Mouse (Mus musculus) CH12.LX (cell line): ENCODE data around the gene Rufy1. TPM values are rescaled to one million over a fixed set of nuclear protein-coding genes. Genes with fewer than 3 reads are reported as not detected.

Source experiments
- DNase-seq: peaks from one replicate; pipeline ENCODE4 v3.0.0-alpha.2; 2013; ENCODE audit errors: extremely low read depth
- H3K27ac ChIP-seq: 2 replicates; pipeline ENCODE4 v1.5.1; 2012; ENCODE audit warnings: low read depth, mild to moderate bottlenecking, control low read depth, moderate library complexity; ENCODE audit not compliant: insufficient read depth
- H3K27me3 ChIP-seq: replicated peaks from 2 replicates; pipeline ENCODE3; 2012; ENCODE audit warnings: inconsistent platforms
- H3K36me3 ChIP-seq, 2 experiments: replicated peaks in 1 of 2; 2 replicates each; pipeline versions ENCODE3 to v1.6.1; 2012; ENCODE audit warnings: inconsistent platforms in 1 of 2, low read length in 1 of 2, mild to moderate bottlenecking in 1 of 2, mixed read lengths in 1 of 2, moderate library complexity in 1 of 2; ENCODE audit not compliant: control insufficient read depth in 1 of 2, insufficient read depth in 1 of 2
- H3K4me1 ChIP-seq, 2 experiments: 2 replicates each; pipeline ENCODE4 v1.6.1; 2012; ENCODE audit warnings: inconsistent platforms in 1 of 2, moderate library complexity in 1 of 2; ENCODE audit not compliant: insufficient read depth in 2 of 2, control insufficient read depth in 1 of 2
- H3K4me2 ChIP-seq: 2 replicates; pipeline ENCODE4 v1.6.1; 2012; ENCODE audit warnings: low read depth, mild to moderate bottlenecking, control low read depth; ENCODE audit not compliant: poor library complexity, insufficient read depth, severe bottlenecking
- H3K4me3 ChIP-seq, 3 experiments: fragments of 150-350 bp in 1 of 3; sonication (generic) in 1 of 3; replicated peaks in 1 of 3; 2 replicates each; pipeline versions ENCODE3 to v1.5.1; 2011 to 2012; ENCODE audit warnings: low read depth in 2 of 3, low read length in 2 of 3, mild to moderate bottlenecking in 2 of 3, moderate library complexity in 2 of 3, control low read depth in 1 of 3, improper control_type of control experiment in 1 of 3, inconsistent platforms in 1 of 3, mixed read lengths in 1 of 3; ENCODE audit not compliant: poor library complexity in 1 of 3
- H3K79me2 ChIP-seq: replicated peaks from 2 replicates; pipeline ENCODE4 v1.6.1; 2012; ENCODE audit warnings: mild to moderate bottlenecking, moderate library complexity; ENCODE audit not compliant: control insufficient read depth, poor library complexity, insufficient read depth, severe bottlenecking; ENCODE audit errors: extremely low read depth
- H3K9ac ChIP-seq: 2 replicates; pipeline ENCODE4 v1.6.1; 2012; ENCODE audit warnings: low read depth, mild to moderate bottlenecking, control low read depth, moderate library complexity; ENCODE audit not compliant: insufficient read depth
- H3K9me3 ChIP-seq: replicated peaks from 2 replicates; pipeline ENCODE3; 2012; ENCODE audit warnings: low read length, inconsistent platforms, mixed read lengths
- BHLHE40 ChIP-seq: IDR thresholded peaks from 2 replicates; pipeline ENCODE4 v1.6.1; 2011; ENCODE audit warnings: mild to moderate bottlenecking, low read depth, low read length, improper control_type of control experiment
- CHD2 ChIP-seq: IDR thresholded peaks from 2 replicates; pipeline ENCODE4 v1.6.1; 2011; ENCODE audit warnings: low read length, improper control_type of control experiment
- CTCF ChIP-seq, 2 experiments: IDR thresholded peaks in 1 of 2; conservative IDR thresholded peaks in 1 of 2; 2 replicates each; pipeline ENCODE4 v1.5.1; 2011 to 2012; ENCODE audit warnings: low read depth in 2 of 2, low read length in 2 of 2, improper control_type of control experiment in 1 of 2, inconsistent platforms in 1 of 2, mild to moderate bottlenecking in 1 of 2, moderate library complexity in 1 of 2
- EP300 ChIP-seq: IDR thresholded peaks from 2 replicates; pipeline ENCODE4 v1.6.1; 2011; ENCODE audit warnings: low read length, improper control_type of control experiment
- IRF4 ChIP-seq: IDR thresholded peaks from 2 replicates; pipeline ENCODE4 v1.6.1; 2014; ENCODE audit warnings: low read depth, mild to moderate bottlenecking, inconsistent platforms, low read length, improper control_type of control experiment
- JUN ChIP-seq: IDR thresholded peaks from 2 replicates; pipeline ENCODE4 v1.6.1; 2011; ENCODE audit warnings: low read depth, mild to moderate bottlenecking, low read length, improper control_type of control experiment, moderate library complexity; ENCODE audit not compliant: insufficient read depth
- MAX ChIP-seq: IDR thresholded peaks from 2 replicates; pipeline ENCODE4 v1.6.1; 2011; ENCODE audit warnings: low read length, improper control_type of control experiment
- MAZ ChIP-seq: IDR thresholded peaks from 2 replicates; pipeline ENCODE4 v1.6.1; 2012; ENCODE audit warnings: low read depth, mild to moderate bottlenecking, inconsistent platforms, low read length, improper control_type of control experiment, moderate library complexity
- MEF2A ChIP-seq: IDR thresholded peaks from 2 replicates; pipeline ENCODE4 v1.6.1; 2014; ENCODE audit warnings: low read depth, mild to moderate bottlenecking, inconsistent platforms, low read length, improper control_type of control experiment, borderline replicate concordance
- MYC ChIP-seq: IDR thresholded peaks from 2 replicates; pipeline ENCODE4 v1.6.1; 2011; ENCODE audit warnings: low read depth, mild to moderate bottlenecking, improper control_type of control experiment, low read length
- NELFE ChIP-seq: IDR thresholded peaks from 2 replicates; pipeline ENCODE4 v1.6.1; 2011; ENCODE audit warnings: low read depth, low read length, improper control_type of control experiment
- NRF1 ChIP-seq: IDR thresholded peaks from 2 replicates; pipeline ENCODE4 v1.6.1; 2014; ENCODE audit warnings: low read depth, mild to moderate bottlenecking, inconsistent platforms, low read length, improper control_type of control experiment, moderate library complexity
- RCOR1 ChIP-seq: conservative IDR thresholded peaks from 2 replicates; pipeline ENCODE4 v1.6.1; 2012; ENCODE audit warnings: low read depth, mild to moderate bottlenecking, inconsistent platforms, low read length, improper control_type of control experiment
- SIN3A ChIP-seq: IDR thresholded peaks from 2 replicates; pipeline ENCODE4 v1.6.1; 2012; ENCODE audit warnings: low read length, improper control_type of control experiment, inconsistent platforms
- ZC3H11A ChIP-seq: IDR thresholded peaks from 2 replicates; pipeline ENCODE4 v1.6.1; 2012; ENCODE audit warnings: low read depth, mild to moderate bottlenecking, inconsistent platforms, low read length, improper control_type of control experiment
- ZNF384 ChIP-seq: IDR thresholded peaks from 2 replicates; pipeline ENCODE4 v1.6.1; 2012; ENCODE audit warnings: low read depth, low read length, improper control_type of control experiment, inconsistent platforms
- dilution Hi-C: fragments of 300-500 bp; cut with MboI; formaldehyde crosslinking; loops from 2 replicates; pipeline ENCODE4 v1.14.3; 2020; ENCODE audit warnings: low sequenced_read_pairs; ENCODE audit not compliant: extremely low pct_unique_long_range_greater_than_20kb, extremely low pct_ligation_motif_present
- in situ Hi-C: fragments of 300-500 bp; cut with MboI; formaldehyde crosslinking; loops from 3 replicates; pipeline ENCODE4 v1.14.3; 2019; ENCODE audit warnings: low sequenced_read_pairs, low pct_ligation_motif_present, low pct_unique_long_range_greater_than_20kb, mixed read lengths
- polyA plus RNA-seq: library from polyadenylated mRNA; unstranded; fragments of >175 nt; gene quantifications from 2 replicates; pipeline ENCODE4 v1.2.1, GENCODE M21; 2012; ENCODE audit warnings: low read depth; ENCODE audit not compliant: insufficient read length
- total RNA-seq, 2 experiments: library from RNA; depleted of rRNA; stranded (reverse); fragments of 300-350 nt in 1 of 2; fragments of >200 nt in 1 of 2; gene quantifications; 2 replicates each; pipeline ENCODE4 v1.2.3; 2012 to 2014

The Rufy1 gene
- total and polyA plus RNA-seq, 3 experiments, result 11.0 to 21.3 (median 18.0) TPM

GRCm38 (mm10) chr11:50415563-50416241, 15.2 kb downstream of the Rufy1 start:
- H3K9ac ChIP-seq, result no peak overlapping the region
- no peak overlapping the region for H3K27ac ChIP-seq
- no peak for TF ChIP-seq IRF4
- peak in 1 of 2 experiments; percentile 7; a peak in 1 of 4 replicates for TF ChIP-seq CTCF (conservative IDR thresholded peaks at IDR 0.05 in 1 of 2, IDR thresholded peaks at IDR 0.05 in 1 of 2; ENCODE audit: low read depth in 2 of 2, low read length in 2 of 2)
- TF ChIP-seq ZNF384, result peak; percentile 77
- no peak for TF ChIP-seq JUN
- peak; percentile 46; the same call in 1 of the 2 replicates for TF ChIP-seq NRF1

DNA sequence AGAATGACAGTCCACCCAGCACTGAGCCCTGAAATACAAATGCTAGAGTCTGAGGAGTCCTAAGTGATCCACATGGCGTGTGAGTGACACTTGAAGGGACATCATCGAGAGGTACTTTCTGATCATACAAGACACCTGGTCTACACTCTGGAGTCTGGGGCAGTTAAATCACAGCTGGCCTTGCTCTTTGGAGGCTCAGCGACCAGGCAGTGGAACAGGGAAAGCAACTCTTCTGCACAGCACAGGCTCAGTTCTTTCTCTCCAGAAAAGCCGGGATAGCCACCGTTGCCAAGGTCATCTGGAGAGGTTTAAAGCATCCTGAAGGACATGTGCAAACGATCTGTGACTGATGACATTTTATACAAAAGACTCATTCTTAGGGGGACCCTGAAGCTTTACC, 23.7 kb downstream of the Rufy1 start:
- no peak for DNase-seq
- H3K27me3 ChIP-seq, result no peaks in the 10 kb centered on the region
- dilution Hi-C loops, result no loop called here
- no peak overlapping the region for H3K27ac ChIP-seq
- no peak overlapping the region for H3K9ac ChIP-seq
- peaks cover 21 to 61% of the 10 kb centered on the region in 2 experiments for H3K36me3 ChIP-seq
- H3K79me2 ChIP-seq, result no peaks in the 10 kb centered on the region
- peaks cover 0 to 21% of the 10 kb centered on the region in 2 experiments; a peak in 3 of 4 replicates for H3K4me1 ChIP-seq
- no peaks in the 10 kb centered on the region for H3K9me3 ChIP-seq
- no peak overlapping the region for H3K4me2 ChIP-seq
- in situ Hi-C loops, result no loop called here
- TF ChIP-seq SIN3A (no peak), MAZ (no peak), MEF2A (no peak), EP300 (no peak), BHLHE40 (no peak), MAX (no peak), RCOR1 (no peak), ZC3H11A (no peak), IRF4 (no peak), NELFE (no peak), MYC (no peak), CHD2 (no peak)
- H3K4me3 ChIP-seq, result no peak overlapping the region

More at GRCm38 (mm10) chr11:50415563-50416241, 15.2 kb downstream of the Rufy1 start:
- Histone ChIP-seq H3K36me3 (peaks cover 36 to 62% of the 10 kb centered on the region in 2 experiments), H3K4me3 (no peak overlapping the region), H3K4me1 (peaks cover 6 to 33% of the 10 kb centered on the region in 2 experiments), H3K27me3 (no peaks in the 10 kb centered on the region), H3K4me2 (no peak overlapping the region), H3K79me2 (no peaks in the 10 kb centered on the region), H3K9me3 (no peaks in the 10 kb centered on the region)
- dilution Hi-C loops, result no loop called here
- in situ Hi-C loops, result no loop called here
- DNase-seq, result no peak
